Mouse (Mus musculus) CH12.LX (cell line): ENCODE data around the gene Olfr1506. TPM values are rescaled to one million over a fixed set of nuclear protein-coding genes. Genes with fewer than 3 reads are reported as not detected.
"Not testable (repeated sequence)": the region's sequence is repeated elsewhere in the genome, so short reads cannot be mapped to it uniquely, and the experiment has no call there.

Source experiments
- DNase-seq: peaks from one replicate; pipeline ENCODE4 v3.0.0-alpha.2; 2013; ENCODE audit errors: extremely low read depth
- H3K27ac ChIP-seq: 2 replicates; pipeline ENCODE4 v1.5.1; 2012; ENCODE audit warnings: low read depth, mild to moderate bottlenecking, control low read depth, moderate library complexity; ENCODE audit not compliant: insufficient read depth
- H3K27me3 ChIP-seq: replicated peaks from 2 replicates; pipeline ENCODE3; 2012; ENCODE audit warnings: inconsistent platforms
- H3K36me3 ChIP-seq, 2 experiments: replicated peaks in 1 of 2; 2 replicates each; pipeline versions ENCODE3 to v1.6.1; 2012; ENCODE audit warnings: inconsistent platforms in 1 of 2, low read length in 1 of 2, mild to moderate bottlenecking in 1 of 2, mixed read lengths in 1 of 2, moderate library complexity in 1 of 2; ENCODE audit not compliant: control insufficient read depth in 1 of 2, insufficient read depth in 1 of 2
- H3K4me1 ChIP-seq, 2 experiments: 2 replicates each; pipeline ENCODE4 v1.6.1; 2012; ENCODE audit warnings: inconsistent platforms in 1 of 2, moderate library complexity in 1 of 2; ENCODE audit not compliant: insufficient read depth in 2 of 2, control insufficient read depth in 1 of 2
- H3K4me2 ChIP-seq: 2 replicates; pipeline ENCODE4 v1.6.1; 2012; ENCODE audit warnings: low read depth, mild to moderate bottlenecking, control low read depth; ENCODE audit not compliant: poor library complexity, insufficient read depth, severe bottlenecking
- H3K4me3 ChIP-seq, 3 experiments: fragments of 150-350 bp in 1 of 3; sonication (generic) in 1 of 3; replicated peaks in 1 of 3; 2 replicates each; pipeline versions ENCODE3 to v1.5.1; 2011 to 2012; ENCODE audit warnings: low read depth in 2 of 3, low read length in 2 of 3, mild to moderate bottlenecking in 2 of 3, moderate library complexity in 2 of 3, control low read depth in 1 of 3, improper control_type of control experiment in 1 of 3, inconsistent platforms in 1 of 3, mixed read lengths in 1 of 3; ENCODE audit not compliant: poor library complexity in 1 of 3
- H3K79me2 ChIP-seq: replicated peaks from 2 replicates; pipeline ENCODE4 v1.6.1; 2012; ENCODE audit warnings: mild to moderate bottlenecking, moderate library complexity; ENCODE audit not compliant: control insufficient read depth, poor library complexity, insufficient read depth, severe bottlenecking; ENCODE audit errors: extremely low read depth
- H3K9ac ChIP-seq: 2 replicates; pipeline ENCODE4 v1.6.1; 2012; ENCODE audit warnings: low read depth, mild to moderate bottlenecking, control low read depth, moderate library complexity; ENCODE audit not compliant: insufficient read depth
- H3K9me3 ChIP-seq: replicated peaks from 2 replicates; pipeline ENCODE3; 2012; ENCODE audit warnings: low read length, inconsistent platforms, mixed read lengths
- dilution Hi-C: fragments of 300-500 bp; cut with MboI; formaldehyde crosslinking; loops from 2 replicates; pipeline ENCODE4 v1.14.3; 2020; ENCODE audit warnings: low sequenced_read_pairs; ENCODE audit not compliant: extremely low pct_unique_long_range_greater_than_20kb, extremely low pct_ligation_motif_present
- in situ Hi-C: fragments of 300-500 bp; cut with MboI; formaldehyde crosslinking; loops from 3 replicates; pipeline ENCODE4 v1.14.3; 2019; ENCODE audit warnings: low sequenced_read_pairs, low pct_ligation_motif_present, low pct_unique_long_range_greater_than_20kb, mixed read lengths
- polyA plus RNA-seq: library from polyadenylated mRNA; unstranded; fragments of >175 nt; gene quantifications from 2 replicates; pipeline ENCODE4 v1.2.1, GENCODE M21; 2012; ENCODE audit warnings: low read depth; ENCODE audit not compliant: insufficient read length
- total RNA-seq, 2 experiments: library from RNA; depleted of rRNA; stranded (reverse); fragments of 300-350 nt in 1 of 2; fragments of >200 nt in 1 of 2; gene quantifications; 2 replicates each; pipeline ENCODE4 v1.2.3; 2012 to 2014

Gene Olfr1506
- total and polyA plus RNA-seq, 3 experiments: not detected

- H3K36me3 ChIP-seq, H3K27me3 ChIP-seq, H3K79me2 ChIP-seq, H3K27ac ChIP-seq, H3K9ac ChIP-seq, H3K4me2 ChIP-seq, H3K4me3 ChIP-seq, dilution Hi-C loops, H3K4me1 ChIP-seq, DNase-seq, H3K9me3 ChIP-seq, in situ Hi-C loops: not testable (repeated sequence)
Measured at GRCm38 (mm10) chr2:90199606-90200005, 24.7 kb downstream of the Olfr1506 start.

DNA sequence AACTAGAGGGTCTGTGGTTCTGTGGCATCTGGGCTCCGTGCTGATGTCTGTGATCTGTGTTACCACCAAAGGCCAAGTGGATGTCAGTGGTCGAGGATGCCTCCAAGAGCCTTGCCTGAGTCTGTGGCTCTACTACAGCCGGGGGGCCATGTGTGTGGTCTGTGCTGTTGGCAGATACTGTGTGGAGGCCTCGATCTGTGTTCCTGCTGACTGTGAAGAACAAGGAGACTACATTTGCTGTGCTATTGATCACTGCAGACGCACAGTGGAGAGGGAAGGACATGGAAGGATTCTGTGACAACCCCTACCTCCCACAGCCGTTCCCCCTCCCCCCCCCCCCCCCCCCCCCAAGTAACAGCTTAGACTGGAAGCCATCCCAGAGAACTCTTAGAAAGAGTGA is 29.0 kb downstream of the Olfr1506 start:
- H3K4me2 ChIP-seq, H3K27ac ChIP-seq, H3K79me2 ChIP-seq, H3K4me3 ChIP-seq, H3K27me3 ChIP-seq, in situ Hi-C loops, H3K9me3 ChIP-seq, H3K4me1 ChIP-seq, H3K36me3 ChIP-seq, H3K9ac ChIP-seq, dilution Hi-C loops, DNase-seq: not testable (repeated sequence)

GRCm38 (mm10) chr2:90194750-90195149 is 29.5 kb downstream of the Olfr1506 start:
- H3K27ac ChIP-seq, H3K9ac ChIP-seq, DNase-seq, H3K4me2 ChIP-seq, dilution Hi-C loops, in situ Hi-C loops, H3K9me3 ChIP-seq, H3K4me3 ChIP-seq, H3K36me3 ChIP-seq, H3K4me1 ChIP-seq, H3K27me3 ChIP-seq, H3K79me2 ChIP-seq: not testable (repeated sequence)

GRCm38 (mm10) chr2:90187082-90187481 is 37.2 kb downstream of the Olfr1506 start:
- in situ Hi-C loops, H3K4me2 ChIP-seq, H3K27me3 ChIP-seq, H3K27ac ChIP-seq, H3K79me2 ChIP-seq, H3K4me1 ChIP-seq, DNase-seq, H3K4me3 ChIP-seq, dilution Hi-C loops, H3K9me3 ChIP-seq, H3K36me3 ChIP-seq, H3K9ac ChIP-seq: not testable (repeated sequence)

DNA sequence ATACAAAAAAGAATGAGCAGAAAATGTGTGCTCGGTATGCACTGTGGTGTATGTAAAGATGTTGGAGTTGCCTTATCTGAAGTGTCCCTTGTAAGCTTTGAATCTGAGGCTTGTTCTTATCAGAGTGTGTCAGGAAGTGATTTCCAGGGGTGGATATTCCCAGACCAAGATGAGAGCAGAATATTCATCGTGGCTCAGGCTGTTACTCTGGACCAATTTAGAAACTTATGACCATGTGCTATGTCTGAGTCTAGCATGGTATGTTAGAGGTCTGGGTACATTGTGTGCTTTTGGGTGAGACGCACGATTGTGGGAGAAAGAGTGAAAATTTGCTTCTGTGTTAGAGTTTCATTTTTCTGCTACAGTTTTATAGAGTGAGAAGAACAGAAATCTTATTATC is 38.2 kb downstream of the Olfr1506 start:
- in situ Hi-C loops, H3K9me3 ChIP-seq, dilution Hi-C loops: not testable (repeated sequence)

More for the DNA sequence above, 38.2 kb downstream of the Olfr1506 start:
- not testable (repeated sequence) for H3K36me3 ChIP-seq, H3K27ac ChIP-seq, H3K4me1 ChIP-seq, H3K79me2 ChIP-seq, H3K27me3 ChIP-seq, H3K9ac ChIP-seq, H3K4me3 ChIP-seq, DNase-seq, H3K4me2 ChIP-seq

Other genes starting within 250 kb of the Olfr1506 start
- gene Olfr1261, start 233.3 kb downstream of the Olfr1506 start, total RNA-seq (2012; rRNA removed): not detected in 2 replicates
- gene Olfr1261, start 233.3 kb downstream of the Olfr1506 start, total RNA-seq (2014; rRNA removed): not detected in 2 replicates
- gene Olfr1261, start 233.3 kb downstream of the Olfr1506 start, polyA plus RNA-seq: not detected in 2 replicates
- not detected in 2 replicates for gene Olfr1262, start 224.3 kb downstream of the Olfr1506 start, total RNA-seq (2012; rRNA removed)
- not detected in 2 replicates for gene Olfr1262, start 224.3 kb downstream of the Olfr1506 start, total RNA-seq (2014; rRNA removed)
- gene Olfr1262, start 224.3 kb downstream of the Olfr1506 start, polyA plus RNA-seq: not detected in 2 replicates
- not detected in 2 replicates for gene Olfr1263, start 212.4 kb downstream of the Olfr1506 start, total RNA-seq (2012; rRNA removed)
- not detected in 2 replicates for gene Olfr1263, start 212.4 kb downstream of the Olfr1506 start, total RNA-seq (2014; rRNA removed)
- gene Olfr1263, start 212.4 kb downstream of the Olfr1506 start, polyA plus RNA-seq: not detected in 2 replicates
- gene Olfr1264, start 198.9 kb downstream of the Olfr1506 start, total RNA-seq (2012; rRNA removed): not detected in 2 replicates
- not detected in 2 replicates for gene Olfr1264, start 198.9 kb downstream of the Olfr1506 start, total RNA-seq (2014; rRNA removed)
- gene Olfr1264, start 198.9 kb downstream of the Olfr1506 start, polyA plus RNA-seq: not detected in 2 replicates
- gene Olfr1265, start 189.2 kb downstream of the Olfr1506 start, total RNA-seq (2012; rRNA removed): not detected in 2 replicates
- not detected in 2 replicates for gene Olfr1265, start 189.2 kb downstream of the Olfr1506 start, total RNA-seq (2014; rRNA removed)
- gene Olfr1265, start 189.2 kb downstream of the Olfr1506 start, polyA plus RNA-seq: not detected in 2 replicates
- not detected in 2 replicates for gene Olfr140, start 160.9 kb downstream of the Olfr1506 start, total RNA-seq (2012; rRNA removed)
- not detected in 2 replicates for gene Olfr140, start 160.9 kb downstream of the Olfr1506 start, total RNA-seq (2014; rRNA removed)
- gene Olfr140, start 160.9 kb downstream of the Olfr1506 start, polyA plus RNA-seq: not detected in 2 replicates
- gene Olfr1269, start 103.1 kb downstream of the Olfr1506 start, total RNA-seq (2012; rRNA removed): not detected in 2 replicates
- not detected in 2 replicates for gene Olfr1269, start 103.1 kb downstream of the Olfr1506 start, total RNA-seq (2014; rRNA removed)
- gene Olfr1269, start 103.1 kb downstream of the Olfr1506 start, polyA plus RNA-seq: not detected in 2 replicates
- not detected in 2 replicates for gene Olfr32, start 82.2 kb downstream of the Olfr1506 start, total RNA-seq (2012; rRNA removed)
- gene Olfr32, start 82.2 kb downstream of the Olfr1506 start, total RNA-seq (2014; rRNA removed): not detected in 2 replicates
- not detected in 2 replicates for gene Olfr32, start 82.2 kb downstream of the Olfr1506 start, polyA plus RNA-seq
- gene Olfr1270, start 71.4 kb downstream of the Olfr1506 start, total RNA-seq (2012; rRNA removed): not detected in 2 replicates
- not detected in 2 replicates for gene Olfr1270, start 71.4 kb downstream of the Olfr1506 start, total RNA-seq (2014; rRNA removed)
- not detected in 2 replicates for gene Olfr1270, start 71.4 kb downstream of the Olfr1506 start, polyA plus RNA-seq
- gene Olfr142, start 33.1 kb upstream of the Olfr1506 start, total RNA-seq (2012; rRNA removed): not detected in 2 replicates
- not detected in 2 replicates for gene Olfr142, start 33.1 kb upstream of the Olfr1506 start, total RNA-seq (2014; rRNA removed)
- not detected in 2 replicates for gene Olfr142, start 33.1 kb upstream of the Olfr1506 start, polyA plus RNA-seq
- not detected in 2 replicates for gene Olfr1271, start 46.5 kb upstream of the Olfr1506 start, total RNA-seq (2012; rRNA removed)
- gene Olfr1271, start 46.5 kb upstream of the Olfr1506 start, total RNA-seq (2014; rRNA removed): not detected in 2 replicates
- not detected in 2 replicates for gene Olfr1271, start 46.5 kb upstream of the Olfr1506 start, polyA plus RNA-seq
- gene Olfr1272, start 68.3 kb upstream of the Olfr1506 start, total RNA-seq (2012; rRNA removed): not detected in 2 replicates
- gene Olfr1272, start 68.3 kb upstream of the Olfr1506 start, total RNA-seq (2014; rRNA removed): not detected in 2 replicates
- gene Olfr1272, start 68.3 kb upstream of the Olfr1506 start, polyA plus RNA-seq: not detected in 2 replicates
- not detected in 2 replicates for gene Gm13769, start 97.7 kb upstream of the Olfr1506 start, total RNA-seq (2012; rRNA removed)
- not detected in 2 replicates for gene Gm13769, start 97.7 kb upstream of the Olfr1506 start, total RNA-seq (2014; rRNA removed)
- not detected in 2 replicates for gene Gm13769, start 97.7 kb upstream of the Olfr1506 start, polyA plus RNA-seq
- not detected in 2 replicates for gene Olfr1274-ps, start 174.2 kb upstream of the Olfr1506 start, total RNA-seq (2012; rRNA removed)
- gene Olfr1274-ps, start 174.2 kb upstream of the Olfr1506 start, total RNA-seq (2014; rRNA removed): not detected in 2 replicates
- not detected in 2 replicates for gene Olfr1274-ps, start 174.2 kb upstream of the Olfr1506 start, polyA plus RNA-seq